Comparison of ENCODE assay signal across 18 mouse cellular contexts in the genomic region with DNA sequence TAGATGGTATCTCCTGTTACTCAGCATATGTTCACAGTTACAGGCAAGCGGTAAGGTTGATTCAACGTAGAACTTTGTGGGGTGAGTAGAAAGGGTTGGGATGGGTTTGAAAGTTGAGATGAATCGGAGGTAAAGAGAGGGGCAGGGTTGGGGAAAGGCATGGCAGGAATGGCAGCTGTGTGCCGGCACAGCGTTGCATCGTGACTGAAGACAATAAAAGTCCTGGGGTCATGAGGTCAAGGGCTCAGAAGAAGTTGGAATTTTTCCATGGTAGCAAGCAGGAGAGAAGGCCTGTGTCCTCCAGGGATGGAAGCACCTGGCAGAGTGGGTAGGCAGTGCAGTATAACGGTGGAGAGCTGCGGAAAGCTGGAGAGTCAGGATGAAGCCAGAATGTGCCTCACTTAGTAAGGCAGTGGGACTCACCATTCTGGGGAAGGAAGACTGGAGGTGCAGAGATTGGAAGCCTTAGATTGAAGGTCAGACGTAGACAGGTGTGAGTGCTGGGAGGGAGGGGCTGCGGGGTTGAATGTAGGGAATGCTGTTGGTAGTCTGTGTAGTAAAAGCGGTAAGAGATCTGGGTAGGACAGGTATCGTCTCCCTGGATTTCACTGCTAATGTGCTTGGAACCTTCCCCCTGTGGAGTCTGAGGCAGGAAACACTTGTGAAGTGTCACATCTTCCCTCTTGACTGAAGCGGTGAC.
"Had no signal": no experiment of that assay in that cellular context is flagged by ENCODE, and none has a peak within 500 bp of the region (broad histone marks: within the 10 kb centered on the region; RNA-seq: fewer than 3 reads in every experiment).

No protein-coding gene starts in this region.

- DNase-seq: lung, adult 18-20 months; lung, embryonic 14.5 days; lung, postnatal 10 days; lung, postnatal 36 days; retina, postnatal 1 day; right cerebral cortex, adult 18-20 months; right cerebral cortex, postnatal 25 days; right cerebral cortex, postnatal 4 days; spleen, adult 18-20 months; thymus, adult 18-20 months; thymus, postnatal 14 days; thymus, postnatal 36 days had no signal

- H3K9me3 ChIP-seq: megakaryocyte, embryonic 14.5 days; midbrain, embryonic 13.5 days; midbrain, embryonic 15.5 days; neural tube, embryonic 12.5 days had no signal

- ATAC-seq: midbrain, embryonic 13.5 days; midbrain, embryonic 15.5 days had no signal

- H3K4me2 ChIP-seq: lung, embryonic 14.5 days; midbrain, embryonic 11.5 days; midbrain, embryonic 13.5 days; midbrain, embryonic 15.5 days; neural tube, embryonic 12.5 days had no signal

- H3K36me3 ChIP-seq: midbrain, embryonic 15.5 days had no signal

- H3K4me1 ChIP-seq: midbrain, embryonic 13.5 days; midbrain, embryonic 15.5 days; neural tube, embryonic 12.5 days had no signal

- H3K27me3 ChIP-seq: megakaryocyte, embryonic 14.5 days; midbrain, embryonic 13.5 days; midbrain, embryonic 15.5 days; neural tube, embryonic 12.5 days had no signal

- H3K9ac ChIP-seq: lung, embryonic 14.5 days; midbrain, embryonic 13.5 days; midbrain, embryonic 15.5 days; neural tube, embryonic 12.5 days had no signal

- H3K4me3 ChIP-seq: megakaryocyte, embryonic 14.5 days; midbrain, embryonic 13.5 days; midbrain, embryonic 15.5 days; neural tube, embryonic 12.5 days had no signal

- H3K27ac ChIP-seq: macrophage; midbrain, embryonic 13.5 days; midbrain, embryonic 15.5 days; neural tube, embryonic 12.5 days had no signal
